ENCODE assay signal across 13 mouse cellular contexts in genomic region chr8:122961458-122961857, GRCm38 (mm10).
A peak's percentile ranks its signal among the peaks of the same experiment; 100 is the strongest.
DNase-seq lines count a peak whose midpoint lies in the region; ATAC-seq and TF ChIP-seq lines count a peak whose summit lies in the region.
"Had no signal": no experiment of that assay in that cellular context is flagged by ENCODE, and none has a peak within 500 bp of the region (broad histone marks: within the 10 kb centered on the region; RNA-seq: fewer than 3 reads in every experiment).

No protein-coding gene starts in this region.

- no peak overlapping the region for H3K27ac ChIP-seq in lung, embryonic 14.5 days (ENCODE audit: low read depth)
- peak overlapping the region; percentile 63 for H3K27ac ChIP-seq in liver, embryonic 12.5 days
- H3K27ac ChIP-seq in forebrain, postnatal 0 days (ENCODE audit: low read depth, low read length): no peak overlapping the region
- H3K27ac ChIP-seq: neural tube, embryonic 15.5 days had no signal

- peaks cover 10% of the 10 kb centered on the region for H3K4me1 ChIP-seq in lung, embryonic 14.5 days (ENCODE audit: insufficient read depth)
- peaks cover 97% of the 10 kb centered on the region for H3K4me1 ChIP-seq in E14TG2a.4 (replicated peaks; ENCODE audit: low read depth, low read length)
- H3K4me1 ChIP-seq in liver, embryonic 12.5 days: peaks cover 90% of the 10 kb centered on the region
- no peaks in the 10 kb centered on the region for H3K4me1 ChIP-seq in forebrain, postnatal 0 days (ENCODE audit: insufficient read depth)

- H3K4me2 ChIP-seq in lung, embryonic 14.5 days: 0 out of 2 replicates have a peak overlapping the region, but pooled peaks have one; percentile 1
- H3K4me2 ChIP-seq in liver, embryonic 12.5 days: peak overlapping the region; percentile 48
- H3K4me2 ChIP-seq in forebrain, postnatal 0 days (ENCODE audit: low read depth): no peak overlapping the region
- H3K4me2 ChIP-seq: neural tube, embryonic 15.5 days had no signal

- H3K4me3 ChIP-seq in lung, embryonic 14.5 days (ENCODE audit: low read depth, low read length): no peak overlapping the region
- 0 out of 2 replicates have a peak overlapping the region, but pooled peaks have one; percentile 24 for H3K4me3 ChIP-seq in E14TG2a.4 (replicated peaks; ENCODE audit: low read length)
- no peak overlapping the region for H3K4me3 ChIP-seq in liver, embryonic 12.5 days
- no peak overlapping the region for H3K4me3 ChIP-seq in forebrain, postnatal 0 days (ENCODE audit: low read depth, low read length)
- H3K4me3 ChIP-seq: neural tube, embryonic 15.5 days had no signal

- peak; percentile 12 for DNase-seq in lung, embryonic 14.5 days
- DNase-seq in lung, adult 18-20 months: no peak
- DNase-seq in forebrain, postnatal 0 days: no peak
- DNase-seq in urinary bladder, postnatal 14 days (ENCODE audit: low spot score): no peak
- no peak for DNase-seq in thymus, postnatal 10 days (ENCODE audit: low spot score in 2 of 2)
- DNase-seq: adrenal gland, adult 8-10 months; cerebellum, adult 9-10 months; retina, postnatal 1 day; thymus, postnatal 4 days had no signal

- no peaks in the 10 kb centered on the region for H3K9me3 ChIP-seq in lung, embryonic 14.5 days (ENCODE audit: low read depth, low read length)
- H3K9me3 ChIP-seq in E14TG2a.4 (ENCODE audit: low read length): no peaks in the 10 kb centered on the region
- no peaks in the 10 kb centered on the region for H3K9me3 ChIP-seq in liver, embryonic 12.5 days (replicated peaks)
- no peaks in the 10 kb centered on the region for H3K9me3 ChIP-seq in forebrain, postnatal 0 days (ENCODE audit: low read length)
- H3K9me3 ChIP-seq: neural tube, embryonic 15.5 days had no signal

- H3K9ac ChIP-seq in lung, embryonic 14.5 days: no peak overlapping the region
- peak overlapping the region; percentile 39; the same call in 1 of the 2 replicates for H3K9ac ChIP-seq in liver, embryonic 12.5 days
- H3K9ac ChIP-seq in forebrain, postnatal 0 days: no peak overlapping the region
- H3K9ac ChIP-seq: neural tube, embryonic 15.5 days had no signal

- no peak for TF ChIP-seq CTCF in lung, embryonic 14.5 days (IDR thresholded peaks at IDR 0.05; ENCODE audit: low read depth)
- TF ChIP-seq CTCF in E14TG2a.4 (conservative IDR thresholded peaks at IDR 0.05; ENCODE audit: low read length): no peak
- no peak for TF ChIP-seq CTCF in forebrain, postnatal 0 days (IDR thresholded peaks at IDR 0.05; ENCODE audit: low read depth)

- no peak for ATAC-seq in lung, embryonic 14.5 days (ENCODE audit: insufficient read depth)
- peak; percentile 49 for ATAC-seq in inflammation-experienced regulatory T-cells, adult 6 months
- ATAC-seq in liver, embryonic 12.5 days: 0 out of 2 replicates have a peak, but pooled peaks have one; percentile 24
- no peak for ATAC-seq in forebrain, postnatal 0 days

- H3K36me3 ChIP-seq in lung, embryonic 14.5 days (ENCODE audit: insufficient read depth): no peaks in the 10 kb centered on the region
- peaks cover 39% of the 10 kb centered on the region for H3K36me3 ChIP-seq in E14TG2a.4 (ENCODE audit: insufficient read depth, low read length)
- 0 out of 2 replicates have a peak, but pooled peaks cover 10% of the 10 kb centered on the region for H3K36me3 ChIP-seq in liver, embryonic 12.5 days
- H3K36me3 ChIP-seq in forebrain, postnatal 0 days (ENCODE audit: insufficient read depth): no peaks in the 10 kb centered on the region
- H3K36me3 ChIP-seq: neural tube, embryonic 15.5 days had no signal

- 30% methylated on average over 2 of the region's 2 CpGs for WGBS in lung, embryonic 14.5 days
- WGBS in liver, embryonic 12.5 days (ENCODE audit: insufficient replicate concordance): 19% methylated on average over 2 of the region's 2 CpGs
- WGBS in forebrain, postnatal 0 days: 70% methylated on average over 2 of the region's 2 CpGs

- no peaks in the 10 kb centered on the region for H3K27me3 ChIP-seq in lung, embryonic 14.5 days (ENCODE audit: insufficient read depth, low read length)
- H3K27me3 ChIP-seq in E14TG2a.4 (ENCODE audit: insufficient read depth, low read length): no peaks in the 10 kb centered on the region
- H3K27me3 ChIP-seq in liver, embryonic 12.5 days (replicated peaks): no peaks in the 10 kb centered on the region
- no peaks in the 10 kb centered on the region for H3K27me3 ChIP-seq in forebrain, postnatal 0 days (ENCODE audit: insufficient read depth, low read length)
- H3K27me3 ChIP-seq: neural tube, embryonic 15.5 days had no signal

Comparison
In these comparisons a context has a peak if more than half of its experiments do, and no peak if none do; other contexts are left out.
1. ATAC-seq: peak in inflammation-experienced regulatory T-cells, adult 6 months (single experiment) and liver, embryonic 12.5 days (single experiment); none in lung, embryonic 14.5 days (single experiment) and forebrain, postnatal 0 days (single experiment).